Mouse (Mus musculus): Measurements from ENCODE around the gene Shc3. TPM values are rescaled to one million over a fixed set of nuclear protein-coding genes. Genes with fewer than 3 reads are reported as not detected.

Gene Shc3
- polyA plus RNA-seq, 1 experiment from 2014 or later: not detected

DNA sequence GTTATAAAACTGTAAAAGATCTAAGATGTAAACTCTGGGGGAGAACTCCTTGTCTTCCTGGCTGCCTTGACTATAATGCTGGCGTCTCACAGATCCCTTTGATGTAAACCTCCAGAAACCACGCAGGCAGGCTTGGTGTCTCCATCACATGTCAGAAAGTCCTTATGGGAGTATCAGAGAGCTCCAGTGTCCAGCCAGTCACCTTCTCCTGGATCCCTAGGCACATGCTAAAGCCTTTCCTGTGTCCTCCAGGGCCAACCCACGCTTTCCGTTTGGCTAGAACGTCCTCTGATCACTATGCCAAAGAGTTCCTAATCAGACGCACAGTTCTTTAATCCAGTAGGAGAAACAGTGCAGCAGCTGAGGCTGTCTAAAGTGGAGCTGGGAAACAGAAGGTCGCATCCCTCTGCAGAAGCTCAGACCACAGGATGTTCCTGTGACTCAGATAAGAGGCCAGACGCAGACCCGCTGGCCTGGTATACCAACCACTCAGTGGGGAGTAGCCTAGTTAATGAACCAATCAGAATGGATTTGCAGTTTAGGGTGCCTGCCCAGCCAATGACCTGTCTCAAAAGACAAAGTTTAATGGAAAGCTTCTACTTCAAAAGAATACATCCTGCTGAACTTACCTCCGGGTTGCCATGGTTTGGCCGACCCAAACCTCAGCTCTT, 88.7 kb downstream of the Shc3 start:
- H3K4me2 ChIP-seq (ENCODE audit: low read depth, low read length): no peak overlapping the region
- no peaks in the 10 kb centered on the region for H3K4me1 ChIP-seq (ENCODE audit: control insufficient read depth, low read depth, low read length)
- no peak overlapping the region for H3K9ac ChIP-seq (ENCODE audit: low read depth, low read length)
- H3K4me3 ChIP-seq (ENCODE audit: low read depth, low read length): no peak overlapping the region
- no peak for ATAC-seq (ENCODE audit: low read depth)
- no peaks in the 10 kb centered on the region for H3K36me3 ChIP-seq (ENCODE audit: control insufficient read depth, insufficient read depth)
- WGBS (ENCODE audit: insufficient replicate concordance): 36% methylated on average over 11 of the region's 11 CpGs
- no peaks in the 10 kb centered on the region for H3K9me3 ChIP-seq (replicated peaks; ENCODE audit: control insufficient read depth, low read length)
- no peak overlapping the region for H3K27ac ChIP-seq (ENCODE audit: low read length)
- H3K27me3 ChIP-seq (ENCODE audit: control insufficient read depth, insufficient read depth, low read depth, low read length): no peaks in the 10 kb centered on the region

- no peak for ATAC-seq (ENCODE audit: low read depth)
- WGBS (ENCODE audit: insufficient replicate concordance): 70% methylated on average over 11 of the region's 11 CpGs
- H3K27me3 ChIP-seq (ENCODE audit: control insufficient read depth, insufficient read depth, low read depth, low read length): no peaks in the 10 kb centered on the region
Measured at GRCm38 (mm10) chr13:51479826-51480225, 89.4 kb downstream of the Shc3 start.

DNA sequence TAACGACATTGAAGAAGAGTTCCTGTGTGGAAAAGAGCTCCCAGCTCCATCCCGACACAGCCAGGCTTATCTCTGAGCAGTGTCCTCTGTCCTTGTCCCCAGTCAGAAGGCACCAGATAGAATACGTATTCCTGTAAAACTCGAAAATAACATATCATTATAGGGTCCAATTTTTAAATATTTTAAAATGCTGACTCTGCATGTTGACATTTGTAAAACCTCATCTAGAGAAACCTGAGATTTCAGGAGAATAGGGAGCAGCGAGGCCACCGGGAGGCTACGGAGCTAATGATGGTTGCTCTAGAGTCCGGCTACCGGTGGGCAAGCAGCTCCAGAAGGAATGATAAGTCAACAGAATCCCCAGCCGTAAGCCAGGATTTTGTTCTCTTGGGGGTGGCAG, 92.2 kb downstream of the Shc3 start:
- WGBS (ENCODE audit: insufficient replicate concordance): 68% methylated on average over 10 of the region's 10 CpGs
- Histone ChIP-seq H3K27me3 (ENCODE audit: control insufficient read depth, insufficient read depth, low read depth, low read length) (no peaks in the 10 kb centered on the region), H3K4me1 (ENCODE audit: control insufficient read depth, low read depth, low read length) (no peaks in the 10 kb centered on the region), H3K9me3 (replicated peaks; ENCODE audit: control insufficient read depth, low read length) (no peaks in the 10 kb centered on the region), H3K4me2 (ENCODE audit: low read depth, low read length) (no peak overlapping the region), H3K36me3 (ENCODE audit: control insufficient read depth, insufficient read depth) (no peaks in the 10 kb centered on the region), H3K27ac (ENCODE audit: low read length) (no peak overlapping the region), H3K9ac (ENCODE audit: low read depth, low read length) (no peak overlapping the region), H3K4me3 (ENCODE audit: low read depth, low read length) (no peak overlapping the region)
- no peak for ATAC-seq (ENCODE audit: low read depth)

More at GRCm38 (mm10) chr13:51479826-51480225, 89.4 kb downstream of the Shc3 start:
- Histone ChIP-seq H3K4me1 (ENCODE audit: control insufficient read depth, low read depth, low read length) (no peaks in the 10 kb centered on the region), H3K27ac (ENCODE audit: low read length) (no peak overlapping the region), H3K36me3 (ENCODE audit: control insufficient read depth, insufficient read depth) (no peaks in the 10 kb centered on the region), H3K4me3 (ENCODE audit: low read depth, low read length) (no peak overlapping the region), H3K9me3 (replicated peaks; ENCODE audit: control insufficient read depth, low read length) (no peaks in the 10 kb centered on the region), H3K4me2 (ENCODE audit: low read depth, low read length) (no peak overlapping the region), H3K9ac (ENCODE audit: low read depth, low read length) (no peak overlapping the region)

GRCm38 (mm10) chr13:51468697-51469250, 100.4 kb downstream of the Shc3 start:
- WGBS (ENCODE audit: insufficient replicate concordance): 59% methylated on average over 17 of the region's 17 CpGs
- no peak overlapping the region for H3K4me3 ChIP-seq (ENCODE audit: low read depth, low read length)
- no peak overlapping the region for H3K27ac ChIP-seq (ENCODE audit: low read length)

GRCm38 (mm10) chr13:51466117-51466841, 102.9 kb downstream of the Shc3 start:
- Histone ChIP-seq H3K4me1 (ENCODE audit: control insufficient read depth, low read depth, low read length) (no peaks in the 10 kb centered on the region), H3K4me3 (ENCODE audit: low read depth, low read length) (no peak overlapping the region), H3K4me2 (ENCODE audit: low read depth, low read length) (no peak overlapping the region), H3K27ac (ENCODE audit: low read length) (no peak overlapping the region), H3K27me3 (ENCODE audit: control insufficient read depth, insufficient read depth, low read depth, low read length) (no peaks in the 10 kb centered on the region), H3K9ac (ENCODE audit: low read depth, low read length) (no peak overlapping the region), H3K9me3 (replicated peaks; ENCODE audit: control insufficient read depth, low read length) (no peaks in the 10 kb centered on the region), H3K36me3 (ENCODE audit: control insufficient read depth, insufficient read depth) (no peaks in the 10 kb centered on the region)
- 69% methylated on average over 14 of the region's 14 CpGs for WGBS (ENCODE audit: insufficient replicate concordance)
- no peak for ATAC-seq (ENCODE audit: low read depth)

More at GRCm38 (mm10) chr13:51468697-51469250, 100.4 kb downstream of the Shc3 start:
- no peaks in the 10 kb centered on the region for H3K4me1 ChIP-seq (ENCODE audit: control insufficient read depth, low read depth, low read length)
- H3K36me3 ChIP-seq (ENCODE audit: control insufficient read depth, insufficient read depth): no peaks in the 10 kb centered on the region
- H3K4me2 ChIP-seq (ENCODE audit: low read depth, low read length): no peak overlapping the region
- no peaks in the 10 kb centered on the region for H3K27me3 ChIP-seq (ENCODE audit: control insufficient read depth, insufficient read depth, low read depth, low read length)
- H3K9ac ChIP-seq (ENCODE audit: low read depth, low read length): no peak overlapping the region
- no peak for ATAC-seq (ENCODE audit: low read depth)
- no peaks in the 10 kb centered on the region for H3K9me3 ChIP-seq (replicated peaks; ENCODE audit: control insufficient read depth, low read length)

DNA sequence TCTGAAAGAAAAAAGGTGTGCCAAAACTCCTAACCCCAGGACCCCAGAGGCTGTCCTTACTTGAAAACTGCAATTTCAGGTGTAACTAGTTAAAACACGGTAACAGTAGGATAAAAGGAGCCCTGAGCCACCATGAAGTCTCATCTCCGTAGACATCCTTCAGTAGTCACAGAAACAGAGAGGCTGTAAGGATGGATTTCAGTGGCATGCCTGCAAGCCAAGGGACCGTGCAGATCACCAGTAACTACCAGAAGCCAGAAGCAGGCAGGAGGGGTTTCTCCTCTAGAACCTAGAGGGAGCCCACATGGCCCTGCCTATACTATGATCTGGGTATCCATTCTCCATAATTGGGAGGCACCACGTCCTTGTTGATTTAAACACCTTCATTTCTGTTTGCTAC, 104.9 kb downstream of the Shc3 start:
- no peaks in the 10 kb centered on the region for H3K27me3 ChIP-seq (ENCODE audit: control insufficient read depth, insufficient read depth, low read depth, low read length)
- H3K4me1 ChIP-seq (ENCODE audit: control insufficient read depth, low read depth, low read length): no peaks in the 10 kb centered on the region
- no peak overlapping the region for H3K4me3 ChIP-seq (ENCODE audit: low read depth, low read length)
- H3K9ac ChIP-seq (ENCODE audit: low read depth, low read length): no peak overlapping the region
- no peaks in the 10 kb centered on the region for H3K36me3 ChIP-seq (ENCODE audit: control insufficient read depth, insufficient read depth)
- H3K27ac ChIP-seq (ENCODE audit: low read length): no peak overlapping the region
- WGBS (ENCODE audit: insufficient replicate concordance): 55% methylated on average over 4 of the region's 4 CpGs
- no peaks in the 10 kb centered on the region for H3K9me3 ChIP-seq (replicated peaks; ENCODE audit: control insufficient read depth, low read length)
- no peak for ATAC-seq (ENCODE audit: low read depth)
- H3K4me2 ChIP-seq (ENCODE audit: low read depth, low read length): no peak overlapping the region

GRCm38 (mm10) chr13:51456190-51456878, 112.9 kb downstream of the Shc3 start:
- H3K4me1 ChIP-seq (ENCODE audit: control insufficient read depth, low read depth, low read length): no peaks in the 10 kb centered on the region
- H3K36me3 ChIP-seq (ENCODE audit: control insufficient read depth, insufficient read depth): no peaks in the 10 kb centered on the region
- 34% methylated on average over 4 of the region's 4 CpGs for WGBS (ENCODE audit: insufficient replicate concordance)
- no peak for ATAC-seq (ENCODE audit: low read depth)
- no peak overlapping the region for H3K4me2 ChIP-seq (ENCODE audit: low read depth, low read length)
- no peaks in the 10 kb centered on the region for H3K9me3 ChIP-seq (replicated peaks; ENCODE audit: control insufficient read depth, low read length)
- H3K9ac ChIP-seq (ENCODE audit: low read depth, low read length): no peak overlapping the region
- no peaks in the 10 kb centered on the region for H3K27me3 ChIP-seq (ENCODE audit: control insufficient read depth, insufficient read depth, low read depth, low read length)
- no peak overlapping the region for H3K27ac ChIP-seq (ENCODE audit: low read length)
- no peak overlapping the region for H3K4me3 ChIP-seq (ENCODE audit: low read depth, low read length)

DNA sequence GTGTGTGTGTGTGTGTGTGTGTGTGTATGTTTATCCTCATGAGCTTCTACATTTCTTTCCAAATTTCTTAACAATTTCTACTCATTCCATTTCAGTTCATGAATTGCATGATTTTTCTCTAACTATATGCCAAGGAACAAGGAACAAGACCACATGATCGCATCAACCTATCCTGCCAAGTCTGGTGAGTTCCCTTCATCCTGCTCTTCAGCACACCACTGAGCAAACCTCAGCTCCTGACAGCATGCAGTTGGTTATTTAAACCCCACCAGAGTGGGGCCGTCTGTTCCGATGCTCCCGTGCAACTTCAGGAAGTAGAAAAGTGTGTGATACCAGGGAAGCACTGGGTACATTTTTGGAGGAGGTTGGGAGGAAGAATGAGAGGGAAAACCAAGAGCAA, 122.7 kb downstream of the Shc3 start:
- H3K9me3 ChIP-seq (replicated peaks; ENCODE audit: control insufficient read depth, low read length): no peaks in the 10 kb centered on the region
- ATAC-seq (ENCODE audit: low read depth): no peak
- no peak overlapping the region for H3K9ac ChIP-seq (ENCODE audit: low read depth, low read length)
- no peaks in the 10 kb centered on the region for H3K36me3 ChIP-seq (ENCODE audit: control insufficient read depth, insufficient read depth)
- no peaks in the 10 kb centered on the region for H3K27me3 ChIP-seq (ENCODE audit: control insufficient read depth, insufficient read depth, low read depth, low read length)
- H3K4me1 ChIP-seq (ENCODE audit: control insufficient read depth, low read depth, low read length): no peaks in the 10 kb centered on the region
- H3K27ac ChIP-seq (ENCODE audit: low read length): no peak overlapping the region
- WGBS (ENCODE audit: insufficient replicate concordance): 54% methylated on average over 4 of the region's 4 CpGs
- no peak overlapping the region for H3K4me3 ChIP-seq (ENCODE audit: low read depth, low read length)
- H3K4me2 ChIP-seq (ENCODE audit: low read depth, low read length): no peak overlapping the region

Measured in liver, embryonic 16.5 days (tissue).